Mouse (Mus musculus) CH12.LX (cell line): ENCODE data around the gene Lrch4.

Experiments used
- BHLHE40 ChIP-seq: IDR thresholded peaks from 2 replicates; pipeline ENCODE4 v1.6.1; 2011; ENCODE audit warnings: mild to moderate bottlenecking, low read depth, low read length, improper control_type of control experiment
- CHD2 ChIP-seq: IDR thresholded peaks from 2 replicates; pipeline ENCODE4 v1.6.1; 2011; ENCODE audit warnings: low read length, improper control_type of control experiment
- CTCF ChIP-seq, 2 experiments: IDR thresholded peaks in 1 of 2; conservative IDR thresholded peaks in 1 of 2; 2 replicates each; pipeline ENCODE4 v1.5.1; 2011 to 2012; ENCODE audit warnings: low read depth in 2 of 2, low read length in 2 of 2, improper control_type of control experiment in 1 of 2, inconsistent platforms in 1 of 2, mild to moderate bottlenecking in 1 of 2, moderate library complexity in 1 of 2
- E2F4 ChIP-seq: IDR thresholded peaks from 2 replicates; pipeline ENCODE4 v1.6.1; 2011; ENCODE audit warnings: low read depth, low read length, improper control_type of control experiment; ENCODE audit not compliant: insufficient replicate concordance
- GABPA ChIP-seq: IDR thresholded peaks from 2 replicates; pipeline ENCODE4 v1.6.1; 2012; ENCODE audit warnings: low read depth, low read length, improper control_type of control experiment, inconsistent platforms; ENCODE audit not compliant: insufficient replicate concordance
- POLR2A ChIP-seq: IDR thresholded peaks from 2 replicates; pipeline ENCODE4 v1.6.1; 2011; ENCODE audit warnings: low read depth, mild to moderate bottlenecking, improper control_type of control experiment, low read length
- RAD21 ChIP-seq: IDR thresholded peaks from 2 replicates; pipeline ENCODE4 v1.6.1; 2011; ENCODE audit warnings: low read depth, mild to moderate bottlenecking, low read length, improper control_type of control experiment, moderate library complexity
- USF1 ChIP-seq: IDR thresholded peaks from 2 replicates; pipeline ENCODE4 v1.6.1; 2014; ENCODE audit warnings: low read depth, mild to moderate bottlenecking, inconsistent platforms, low read length, improper control_type of control experiment
- USF2 ChIP-seq: conservative IDR thresholded peaks from 2 replicates; pipeline ENCODE4 v1.6.1; 2011; ENCODE audit warnings: low read depth, low read length, improper control_type of control experiment
- ZKSCAN1 ChIP-seq: IDR thresholded peaks from 2 replicates; pipeline ENCODE4 v1.6.1; 2012; ENCODE audit warnings: low read depth, inconsistent platforms, low read length, improper control_type of control experiment, borderline replicate concordance

DNA sequence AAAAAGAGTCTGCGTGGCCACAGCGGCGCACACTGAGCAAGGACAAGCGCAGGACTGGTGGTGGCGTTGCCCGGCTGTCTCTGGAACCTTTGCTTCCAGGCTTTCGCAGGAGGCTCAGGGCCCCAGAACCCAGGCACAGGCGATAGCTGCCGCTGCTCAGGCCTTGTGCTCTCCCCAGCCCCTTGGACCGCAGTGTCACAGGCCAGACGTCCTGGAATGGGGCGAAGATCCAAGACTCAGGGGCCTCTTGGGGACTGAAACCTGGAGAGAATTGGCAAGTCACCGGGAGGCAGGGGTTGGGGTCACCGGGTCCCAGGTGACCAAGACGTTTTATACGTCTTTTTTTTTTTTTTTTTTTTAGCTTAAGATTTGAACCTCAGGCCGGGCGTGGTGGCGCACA lies 15.6 kb downstream of the Lrch4 start:
- no peak for TF ChIP-seq POLR2A
- TF ChIP-seq CTCF (conservative IDR thresholded peaks at IDR 0.05 in 1 of 2, IDR thresholded peaks at IDR 0.05 in 1 of 2; ENCODE audit: low read depth in 2 of 2, low read length in 2 of 2) = no peak
- no peak for TF ChIP-seq ZKSCAN1
- no peak for TF ChIP-seq BHLHE40
- TF ChIP-seq GABPA = no peak
- TF ChIP-seq USF2 = no peak
- no peak for TF ChIP-seq E2F4
- no peak for TF ChIP-seq USF1
- no peak for TF ChIP-seq CHD2
- TF ChIP-seq RAD21 = no peak
